Mouse (Mus musculus) MEL (cell line): Measurements from ENCODE around the gene Ubtfl1. TPM values are rescaled to one million over a fixed set of nuclear protein-coding genes. Genes with fewer than 3 reads are reported as not detected.
"Not testable (repeated sequence)": the region's sequence is repeated elsewhere in the genome, so short reads cannot be mapped to it uniquely, and the experiment has no call there.

ENCODE experiments used
- DNase-seq: peaks from one replicate; pipeline ENCODE4 v3.0.0; 2011; ENCODE audit warnings: low read depth, low spot score
- H3K27ac ChIP-seq: 2 replicates; pipeline ENCODE4 v1.5.1; 2012; ENCODE audit warnings: low read depth, mild to moderate bottlenecking, control low read depth, low read length, moderate library complexity; ENCODE audit not compliant: control insufficient read depth
- H3K27me3 ChIP-seq, 2 experiments: fragments of 150-350 bp in 1 of 2; sonication (generic) in 1 of 2; 2 replicates each; pipeline ENCODE4 v1.6.1; 2012; ENCODE audit warnings: low read length in 2 of 2, mild to moderate bottlenecking in 2 of 2, improper control_type of control experiment in 1 of 2, moderate library complexity in 1 of 2; ENCODE audit not compliant: insufficient read depth in 2 of 2, control insufficient read depth in 1 of 2
- H3K36me3 ChIP-seq, 2 experiments: 2 replicates each; pipeline ENCODE4 v1.6.1; 2012 to 2014; ENCODE audit warnings: low read length in 2 of 2, improper control_type of control experiment in 1 of 2, inconsistent platforms in 1 of 2, mild to moderate bottlenecking in 1 of 2; ENCODE audit not compliant: insufficient read depth in 2 of 2, control insufficient read depth in 1 of 2
- H3K4me1 ChIP-seq, 2 experiments: fragments of 150-350 bp in 1 of 2; sonication (generic) in 1 of 2; 2 replicates each; pipeline ENCODE4 v1.6.1; 2012; ENCODE audit warnings: low read length in 2 of 2, improper control_type of control experiment in 1 of 2, mild to moderate bottlenecking in 1 of 2; ENCODE audit not compliant: insufficient read depth in 2 of 2, control insufficient read depth in 1 of 2
- H3K4me3 ChIP-seq, 2 experiments: fragments of 150-350 bp in 1 of 2; sonication (generic) in 1 of 2; 2 replicates each; pipeline ENCODE4 v1.5.1; 2012; ENCODE audit warnings: low read depth in 2 of 2, low read length in 2 of 2, mild to moderate bottlenecking in 2 of 2, moderate library complexity in 2 of 2, control low read depth in 1 of 2, improper control_type of control experiment in 1 of 2; ENCODE audit not compliant: control insufficient read depth in 1 of 2, insufficient read depth in 1 of 2
- H3K79me2 ChIP-seq: 2 replicates; pipeline ENCODE4 v1.6.1; 2012; ENCODE audit warnings: mild to moderate bottlenecking, low read length, moderate library complexity; ENCODE audit not compliant: control insufficient read depth, poor library complexity, insufficient read depth
- H3K9ac ChIP-seq: 2 replicates; pipeline ENCODE4 v1.6.1; 2012; ENCODE audit warnings: low read depth, mild to moderate bottlenecking, control low read depth, low read length, moderate library complexity; ENCODE audit not compliant: control insufficient read depth, poor library complexity, severe bottlenecking
- H3K9me3 ChIP-seq: fragments of 150-350 bp; sonication (generic); replicated peaks from 2 replicates; pipeline ENCODE4 v1.6.1; 2012; ENCODE audit warnings: mild to moderate bottlenecking, low read length, improper control_type of control experiment, moderate library complexity; ENCODE audit not compliant: insufficient read depth
- BHLHE40 ChIP-seq: IDR thresholded peaks from 2 replicates; pipeline ENCODE4 v1.6.1; 2012; ENCODE audit warnings: low read depth, mild to moderate bottlenecking, inconsistent platforms, low read length, improper control_type of control experiment, borderline replicate concordance
- CHD1 ChIP-seq: IDR thresholded peaks from 2 replicates; pipeline ENCODE4 v1.6.1; 2012; ENCODE audit warnings: low read depth, mild to moderate bottlenecking, inconsistent platforms, low read length, improper control_type of control experiment
- CHD2 ChIP-seq: IDR thresholded peaks from 2 replicates; pipeline ENCODE4 v1.6.1; 2011; ENCODE audit warnings: low read length, improper control_type of control experiment
- E2F4 ChIP-seq: IDR thresholded peaks from 2 replicates; pipeline ENCODE4 v1.6.1; 2011; ENCODE audit warnings: low read depth, low read length, improper control_type of control experiment, borderline replicate concordance
- ELF1 ChIP-seq: IDR thresholded peaks from 2 replicates; pipeline ENCODE4 v1.6.1; 2014; ENCODE audit warnings: low read depth, mild to moderate bottlenecking, inconsistent platforms, low read length, improper control_type of control experiment, moderate library complexity
- ETS1 ChIP-seq: IDR thresholded peaks from 2 replicates; pipeline ENCODE4 v1.6.1; 2012; ENCODE audit warnings: low read depth, mild to moderate bottlenecking, inconsistent platforms, low read length, improper control_type of control experiment, moderate library complexity
- GABPA ChIP-seq: IDR thresholded peaks from 2 replicates; pipeline ENCODE4 v1.6.1; 2012; ENCODE audit warnings: low read depth, mild to moderate bottlenecking, inconsistent platforms, low read length, improper control_type of control experiment, moderate library complexity
- GATA1 ChIP-seq: IDR thresholded peaks from 2 replicates; pipeline ENCODE4 v1.6.1; 2011; ENCODE audit warnings: low read depth, low read length, improper control_type of control experiment
- JUND ChIP-seq: IDR thresholded peaks from 2 replicates; pipeline ENCODE4 v1.6.1; 2011; ENCODE audit warnings: low read depth, mild to moderate bottlenecking, improper control_type of control experiment, low read length
- KAT2A ChIP-seq: conservative IDR thresholded peaks from 2 replicates; pipeline ENCODE4 v1.6.1; 2012; ENCODE audit warnings: low read depth, low read length, improper control_type of control experiment, inconsistent platforms
- MAFK ChIP-seq: IDR thresholded peaks from 2 replicates; pipeline ENCODE4 v1.6.1; 2011; ENCODE audit warnings: low read depth, mild to moderate bottlenecking, low read length, improper control_type of control experiment, borderline replicate concordance
- MXI1 ChIP-seq: IDR thresholded peaks from 2 replicates; pipeline ENCODE4 v1.6.1; 2011; ENCODE audit warnings: mild to moderate bottlenecking, low read depth, low read length, improper control_type of control experiment
- MYB ChIP-seq: IDR thresholded peaks from 2 replicates; pipeline ENCODE4 v1.6.1; 2011; ENCODE audit warnings: mild to moderate bottlenecking, low read depth, low read length, improper control_type of control experiment
- NRF1 ChIP-seq: IDR thresholded peaks from 2 replicates; pipeline ENCODE4 v1.6.1; 2014; ENCODE audit warnings: low read depth, mild to moderate bottlenecking, inconsistent platforms, low read length, improper control_type of control experiment, moderate library complexity; ENCODE audit not compliant: poor library complexity, insufficient read depth, severe bottlenecking
- RAD21 ChIP-seq: IDR thresholded peaks from 2 replicates; pipeline ENCODE4 v1.6.1; 2011; ENCODE audit warnings: mild to moderate bottlenecking, low read depth, low read length, improper control_type of control experiment
- TAL1 ChIP-seq: IDR thresholded peaks from 2 replicates; pipeline ENCODE4 v1.6.1; 2012; ENCODE audit warnings: mild to moderate bottlenecking, inconsistent platforms, low read length, moderate library complexity, mixed read lengths
- TCF12 ChIP-seq: IDR thresholded peaks from 2 replicates; pipeline ENCODE4 v1.6.1; 2014; ENCODE audit warnings: low read depth, mild to moderate bottlenecking, inconsistent platforms, low read length, improper control_type of control experiment, moderate library complexity
- USF1 ChIP-seq: IDR thresholded peaks from 2 replicates; pipeline ENCODE4 v1.6.1; 2014; ENCODE audit warnings: low read depth, mild to moderate bottlenecking, inconsistent platforms, low read length, improper control_type of control experiment, moderate library complexity
- ZC3H11A ChIP-seq: IDR thresholded peaks from 2 replicates; pipeline ENCODE4 v1.6.1; 2012; ENCODE audit warnings: low read depth, mild to moderate bottlenecking, inconsistent platforms, low read length, improper control_type of control experiment
- ZKSCAN1 ChIP-seq: IDR thresholded peaks from 2 replicates; pipeline ENCODE4 v1.6.1; 2012; ENCODE audit warnings: low read depth, mild to moderate bottlenecking, inconsistent platforms, low read length, improper control_type of control experiment, moderate library complexity
- ZNF384 ChIP-seq: IDR thresholded peaks from 2 replicates; pipeline ENCODE4 v1.6.1; 2012; ENCODE audit warnings: low read depth, mild to moderate bottlenecking, inconsistent platforms, low read length, improper control_type of control experiment
- polyA plus RNA-seq, 2 experiments: library from polyadenylated mRNA; stranded (reverse) in 1 of 2; unstranded in 1 of 2; fragments of >175 nt in 1 of 2; fragments of >200 nt in 1 of 2; gene quantifications; 2 replicates each; pipeline versions ENCODE4 v1.2.1 to v1.2.4; 2012; ENCODE audit warnings: low replicate concordance in 2 of 2, low read depth in 1 of 2; ENCODE audit not compliant: insufficient read length in 2 of 2, insufficient read depth in 1 of 2, missing spikeins in 1 of 2
- total RNA-seq: library from RNA; depleted of rRNA; stranded (reverse); fragments of 300-350 nt; gene quantifications from 2 replicates; pipeline ENCODE4 v1.2.3, GENCODE M21; 2012

Gene Ubtfl1
- total and polyA plus RNA-seq, 3 experiments = not detected

GRCm38 (mm10) chr9:18385782-18386181 lies 18.4 kb upstream of the Ubtfl1 start:
- peaks cover 0 to 1% of the 10 kb centered on the region in 2 experiments; a peak in 2 of 4 replicates for H3K27me3 ChIP-seq
- no peak overlapping the region for H3K4me3 ChIP-seq
- no peaks in the 10 kb centered on the region for H3K79me2 ChIP-seq
- H3K27ac ChIP-seq = no peak overlapping the region
- H3K36me3 ChIP-seq = no peaks in the 10 kb centered on the region
- no peak for TF ChIP-seq TCF12
- no peak for TF ChIP-seq KAT2A
- no peak for TF ChIP-seq MYB
- TF ChIP-seq GATA1 = no peak
- TF ChIP-seq NRF1 = no peak
- TF ChIP-seq RAD21 = no peak
- no peak for TF ChIP-seq CHD2
- TF ChIP-seq TAL1 = no peak
- no peak for TF ChIP-seq ELF1
- TF ChIP-seq ZNF384 = no peak
- TF ChIP-seq E2F4 = no peak
- no peak for TF ChIP-seq CHD1
- TF ChIP-seq JUND = no peak
- no peak for TF ChIP-seq MXI1
- no peak for TF ChIP-seq USF1
- no peak for TF ChIP-seq ZC3H11A
- no peak for TF ChIP-seq ETS1
- TF ChIP-seq ZKSCAN1 = no peak
- TF ChIP-seq GABPA = no peak
- no peak for TF ChIP-seq MAFK
- H3K4me1 ChIP-seq = no peaks in the 10 kb centered on the region
- H3K9ac ChIP-seq = no peak overlapping the region
- no peak for DNase-seq
- H3K9me3 ChIP-seq = no peaks in the 10 kb centered on the region

- Histone ChIP-seq H3K9ac (no peak overlapping the region), H3K27ac (no peak overlapping the region), H3K9me3 (no peaks in the 10 kb centered on the region), H3K4me1 (no peaks in the 10 kb centered on the region), H3K36me3 (no peaks in the 10 kb centered on the region), H3K79me2 (no peaks in the 10 kb centered on the region), H3K4me3 (no peak overlapping the region), H3K27me3 (no peaks in the 10 kb centered on the region)
- peak; percentile 90 for TF ChIP-seq MAFK
- no peak for TF ChIP-seq BHLHE40
- no peak for DNase-seq
Observed at GRCm38 (mm10) chr9:18399629-18400028, 4.6 kb upstream of the Ubtfl1 start.

GRCm38 (mm10) chr9:18402895-18403294 lies 1.3 kb upstream of the Ubtfl1 start, which contains the start of gene Naalad2:
Naalad2 (minus strand) TSS chr9:18402995.
- not testable (repeated sequence) for H3K36me3 ChIP-seq, H3K9ac ChIP-seq, H3K27me3 ChIP-seq, DNase-seq, H3K9me3 ChIP-seq, H3K27ac ChIP-seq, H3K4me1 ChIP-seq, H3K79me2 ChIP-seq, H3K4me3 ChIP-seq

GRCm38 (mm10) chr9:18412371-18412770 lies 8.2 kb downstream of the Ubtfl1 start:
- not testable (repeated sequence) for H3K79me2 ChIP-seq

More at GRCm38 (mm10) chr9:18412371-18412770, 8.2 kb downstream of the Ubtfl1 start:
- H3K9me3 ChIP-seq, H3K36me3 ChIP-seq, H3K27ac ChIP-seq, H3K4me1 ChIP-seq, H3K27me3 ChIP-seq, H3K9ac ChIP-seq, H3K4me3 ChIP-seq: not testable (repeated sequence)
- peak; percentile 66 for DNase-seq
